Mouse (Mus musculus) neutrophil, adult 5-6 weeks (primary cell): ENCODE measurements around the gene Ammecr1. TPM values are rescaled to one million over a fixed set of nuclear protein-coding genes. Genes with fewer than 3 reads are reported as not detected.

Source experiments
- ATAC-seq: fragments of 151-379, 151-347 bp; 2 replicates; pipeline ENCODE4 v1.8.0; 2017; ENCODE audit warnings: mild to moderate bottlenecking, moderate TSS enrichment; ENCODE audit not compliant: insufficient number of reproducible peaks, poor library complexity, low FRiP score, severe bottlenecking; ENCODE audit errors: extremely low read depth
- total RNA-seq: library from RNA; stranded (forward); fragments of 200-1000 nt; gene quantifications from 2 replicates; pipeline ENCODE4 v1.2.3, GENCODE M21; 2017

Ammecr1 gene
- total RNA-seq, 1 experiment from 2014 or later = 4.3 TPM

- ATAC-seq = no peak
Observed at GRCm38 (mm10) chrX:142928430-142928829, 38.1 kb downstream of the Ammecr1 start.

GRCm38 (mm10) chrX:142917394-142917793 is 49.1 kb downstream of the Ammecr1 start:
- no peak for ATAC-seq

GRCm38 (mm10) chrX:142916719-142917118 is 49.8 kb downstream of the Ammecr1 start:
- no peak for ATAC-seq

GRCm38 (mm10) chrX:142914208-142914607 is 52.3 kb downstream of the Ammecr1 start:
- ATAC-seq = no peak

- ATAC-seq = no peak
Observed at GRCm38 (mm10) chrX:142903854-142904253, 62.7 kb downstream of the Ammecr1 start.

- ATAC-seq = no peak
Observed at GRCm38 (mm10) chrX:142902599-142902998, 63.9 kb downstream of the Ammecr1 start.

GRCm38 (mm10) chrX:142901915-142902314 is 64.6 kb downstream of the Ammecr1 start:
- no peak for ATAC-seq

GRCm38 (mm10) chrX:142898295-142898887 is 68.1 kb downstream of the Ammecr1 start:
- ATAC-seq = no peak

- no peak for ATAC-seq
Observed at GRCm38 (mm10) chrX:142897477-142898000, 69.0 kb downstream of the Ammecr1 start.

- ATAC-seq = no peak
Observed at GRCm38 (mm10) chrX:142895316-142895715, 71.2 kb downstream of the Ammecr1 start.

GRCm38 (mm10) chrX:142885962-142886361 is 80.6 kb downstream of the Ammecr1 start:
- ATAC-seq = no peak

GRCm38 (mm10) chrX:142883593-142883992 is 82.9 kb downstream of the Ammecr1 start:
- ATAC-seq = no peak

GRCm38 (mm10) chrX:142882255-142882654 is 84.3 kb downstream of the Ammecr1 start:
- no peak for ATAC-seq

GRCm38 (mm10) chrX:142869844-142870243 is 96.7 kb downstream of the Ammecr1 start:
- ATAC-seq = no peak

GRCm38 (mm10) chrX:142848032-142848431 is 118.5 kb downstream of the Ammecr1 start:
- ATAC-seq = no peak

GRCm38 (mm10) chrX:142846266-142846665 is 120.3 kb downstream of the Ammecr1 start:
- ATAC-seq = no peak

GRCm38 (mm10) chrX:142841916-142842315 is 124.6 kb downstream of the Ammecr1 start:
- ATAC-seq = no peak

GRCm38 (mm10) chrX:142839411-142839810 is 127.1 kb downstream of the Ammecr1 start:
- no peak for ATAC-seq

- no peak for ATAC-seq
Observed at GRCm38 (mm10) chrX:142838841-142839240, 127.7 kb downstream of the Ammecr1 start.

- ATAC-seq = no peak
Observed at GRCm38 (mm10) chrX:142837316-142837715, 129.2 kb downstream of the Ammecr1 start.

GRCm38 (mm10) chrX:142836399-142836798 is 130.1 kb downstream of the Ammecr1 start:
- no peak for ATAC-seq
